Mouse (Mus musculus) liver, adult 2 months (tissue): ENCODE results near the gene Znhit1.

ENCODE experiments used
- CTCF ChIP-seq: fragments of 200-500 bp; IDR thresholded peaks from 2 replicates; pipeline ENCODE4 v1.5.1; 2011; ENCODE audit warnings: low read depth, low read length, control low read depth
- POLR2A ChIP-seq: fragments of 200-500 bp; IDR thresholded peaks from 2 replicates; pipeline ENCODE4 v1.6.1; 2011; ENCODE audit warnings: low read length, control low read depth; ENCODE audit not compliant: insufficient read depth; ENCODE audit errors: extremely low read depth

DNA sequence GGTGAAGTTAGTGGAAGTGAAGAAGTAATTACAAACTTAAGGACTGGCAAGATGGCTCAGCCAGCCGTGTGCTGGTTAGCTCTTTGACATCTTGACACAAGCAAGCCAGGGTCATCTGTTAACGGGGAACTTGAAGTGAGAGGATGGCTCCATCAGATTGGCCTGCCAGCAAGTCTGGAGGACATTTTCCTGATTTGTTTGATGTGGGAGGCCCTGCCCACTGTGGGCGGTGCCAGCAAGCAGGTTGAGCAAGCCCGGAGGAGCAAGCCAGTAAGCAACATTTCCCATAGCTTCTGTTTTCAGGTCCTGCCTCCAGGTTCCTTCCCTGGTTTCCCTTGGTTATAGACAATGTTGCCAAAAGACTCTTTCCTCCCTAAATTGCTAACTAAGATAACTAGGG is 32.2 kb downstream of the Znhit1 start:
- TF ChIP-seq POLR2A (no peak), CTCF (no peak)
